Mouse (Mus musculus) adrenal gland, adult 2 months (tissue): ENCODE measurements around the gene Rgs6. TPM values are rescaled to one million over a fixed set of nuclear protein-coding genes. Genes with fewer than 3 reads are reported as not detected.
A peak's percentile ranks its signal among the peaks of the same experiment; 100 is the strongest.

Source experiments
- DNase-seq: peaks from one replicate; pipeline ENCODE4 v3.0.0; 2021
- polyA plus RNA-seq: library from polyadenylated mRNA; depleted of rRNA; stranded (reverse); fragments of >200 nt; gene quantifications from 2 replicates; pipeline ENCODE4 v1.2.3, GENCODE M21; 2012
- total RNA-seq, 2 experiments: library from RNA; stranded (reverse); gene quantifications; 2 replicates each; pipeline ENCODE4 v1.2.3; 2021

Rgs6 gene
- total and polyA plus RNA-seq, 3 experiments, result 0.16 to 0.76 (median 0.75) TPM

DNA sequence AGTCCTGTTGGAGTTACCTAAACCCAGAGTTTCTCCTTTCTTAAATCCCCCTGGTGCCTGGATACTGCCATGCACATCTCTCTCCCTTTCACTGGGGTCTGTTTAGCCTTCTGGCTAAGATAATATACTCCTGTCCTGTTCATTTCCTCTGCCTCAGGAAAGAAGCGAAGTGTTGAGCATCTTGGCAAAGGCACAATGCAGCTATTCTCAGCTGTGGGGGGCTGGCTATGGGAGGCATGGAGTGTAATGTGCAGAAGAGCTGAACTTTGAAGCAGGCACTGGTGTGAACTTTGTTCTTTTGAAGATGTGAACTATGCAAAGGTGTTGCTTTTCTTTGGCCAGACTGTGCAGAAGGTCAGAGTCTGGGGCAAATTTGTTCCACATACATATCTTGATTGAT lies 169.3 kb downstream of the Rgs6 start:
- no peak for DNase-seq

DNA sequence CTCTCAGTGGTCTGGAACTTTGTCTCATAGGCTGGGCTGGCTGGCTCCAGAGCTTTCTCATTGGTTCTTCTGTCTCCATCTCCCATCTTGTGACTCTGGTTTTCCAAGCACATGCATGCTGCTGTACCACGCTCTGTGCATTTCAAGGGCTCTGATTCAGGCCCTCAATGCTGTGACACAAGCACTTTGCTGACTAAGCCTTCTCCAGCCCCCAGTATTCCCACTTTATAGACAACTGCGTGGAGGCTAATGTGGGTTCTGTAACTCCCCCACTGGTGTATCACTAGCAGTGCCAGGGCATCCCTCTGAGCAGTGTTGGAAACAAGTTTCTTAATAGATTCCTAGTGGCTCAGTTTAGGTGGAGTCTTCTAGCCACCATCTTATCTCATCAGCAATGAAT lies 174.0 kb downstream of the Rgs6 start:
- no peak for DNase-seq

DNA sequence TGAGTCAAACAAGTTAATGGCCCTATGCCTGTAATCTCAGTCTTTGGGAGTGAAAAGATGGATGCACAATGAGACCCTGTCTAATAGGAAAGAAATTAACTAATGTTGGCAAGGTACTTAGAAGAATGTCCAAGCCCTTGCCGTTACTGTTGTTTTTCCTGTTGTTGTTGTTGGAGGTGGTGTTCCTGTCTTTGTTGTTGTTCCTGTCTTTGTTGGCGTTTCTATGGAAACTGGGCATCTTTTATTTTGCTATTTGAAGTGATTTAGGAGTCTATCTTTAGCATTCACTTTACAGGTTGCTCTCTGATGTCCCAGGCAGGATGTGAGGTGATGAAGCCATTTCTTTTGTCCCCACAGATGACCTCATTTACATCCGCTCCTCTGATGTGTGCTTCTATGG lies 180.6 kb downstream of the Rgs6 start:
- DNase-seq, result no peak

DNA sequence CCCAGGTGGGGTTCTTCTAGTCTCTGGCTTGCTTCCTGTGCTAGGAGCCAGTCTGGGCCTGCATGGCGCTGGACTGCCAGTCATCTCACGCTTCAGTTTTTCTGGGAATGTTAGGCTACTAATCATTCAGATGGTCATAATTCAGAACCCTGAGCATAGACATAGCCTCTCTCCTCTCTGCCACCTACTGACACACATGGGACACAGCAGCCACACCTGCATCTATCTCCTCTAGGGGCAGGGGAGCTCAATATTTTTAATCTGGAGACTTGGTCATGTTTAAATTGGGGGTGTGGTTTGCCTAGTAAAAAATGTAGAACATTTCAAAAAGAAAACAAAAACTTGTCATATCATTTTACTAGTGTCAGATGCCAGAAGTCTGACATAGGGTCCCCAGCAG lies 184.1 kb downstream of the Rgs6 start:
- no peak for DNase-seq

DNA sequence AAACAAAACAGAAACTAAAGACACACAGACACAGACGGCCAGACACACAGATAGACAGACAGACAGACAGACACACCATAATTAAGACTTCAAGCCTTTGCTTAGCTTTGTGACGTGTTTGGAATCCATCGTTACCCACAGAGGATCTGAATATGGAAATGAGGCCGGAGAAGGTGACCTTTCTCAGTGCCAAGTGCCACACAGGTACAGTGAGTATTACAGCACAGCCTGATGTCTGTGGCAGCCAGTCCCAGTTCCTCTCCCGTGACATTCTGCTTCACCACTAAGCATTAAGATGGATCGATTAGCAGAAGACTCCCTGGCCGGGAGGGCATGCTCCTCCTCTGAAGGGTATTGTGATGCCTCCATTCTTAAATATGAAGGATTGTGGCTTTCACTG lies 186.5 kb downstream of the Rgs6 start:
- DNase-seq, result no peak

DNA sequence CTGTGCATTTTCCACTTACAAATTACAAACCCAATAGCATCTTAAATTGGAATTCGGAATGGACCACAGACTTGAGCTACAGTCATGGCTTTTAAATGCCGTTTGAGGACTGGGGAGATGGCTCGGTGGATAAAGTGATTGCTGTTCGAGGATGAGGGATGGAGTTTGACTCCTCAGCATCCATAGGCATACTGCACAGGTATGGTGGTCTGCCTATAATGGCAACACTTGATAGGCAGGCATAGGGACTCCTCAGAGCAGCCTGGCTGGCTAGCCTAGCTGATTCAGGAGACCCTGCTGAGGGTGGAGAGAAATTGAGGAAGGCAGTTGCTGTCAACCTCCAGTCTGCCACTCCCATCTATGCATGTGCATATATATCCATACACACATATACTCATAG lies 188.6 kb downstream of the Rgs6 start:
- DNase-seq, result no peak

DNA sequence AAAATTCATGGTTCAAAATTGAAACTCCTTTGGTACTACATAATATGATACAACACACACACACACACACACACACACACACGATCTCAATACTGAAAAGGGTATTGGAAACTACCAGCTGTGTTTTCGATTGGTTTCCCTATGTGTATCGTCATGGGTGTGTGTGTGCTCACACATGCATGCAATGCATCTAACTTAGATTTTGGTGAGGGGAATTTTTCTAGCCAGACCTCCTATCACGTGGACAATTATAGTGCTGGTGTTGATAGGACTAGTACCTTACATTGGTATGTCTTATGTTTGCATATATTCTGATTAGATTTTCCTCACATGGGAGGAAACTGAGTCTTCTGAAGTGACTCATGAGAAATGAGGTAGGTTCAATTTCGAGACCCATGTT lies 192.8 kb downstream of the Rgs6 start:
- DNase-seq, result no peak

DNA sequence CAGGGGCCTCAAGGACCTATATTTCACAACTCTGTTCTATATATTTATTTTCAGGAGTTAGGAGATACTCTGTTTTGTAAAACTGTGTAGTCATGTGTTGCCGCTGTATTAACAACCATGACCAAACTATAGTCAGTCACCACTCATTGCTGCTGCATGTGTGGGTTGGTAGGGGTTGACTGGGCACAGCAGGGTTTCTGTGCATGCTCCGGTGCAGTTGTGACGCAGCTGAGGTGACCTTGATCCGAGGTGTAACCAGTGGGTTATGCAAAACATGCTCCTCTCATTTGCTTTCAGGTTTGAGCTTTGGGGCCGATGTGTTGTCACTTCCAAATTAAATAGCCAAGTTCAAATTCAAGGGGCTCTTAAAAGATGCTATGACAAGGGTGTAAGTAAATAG lies 193.3 kb downstream of the Rgs6 start:
- no peak for DNase-seq

DNA sequence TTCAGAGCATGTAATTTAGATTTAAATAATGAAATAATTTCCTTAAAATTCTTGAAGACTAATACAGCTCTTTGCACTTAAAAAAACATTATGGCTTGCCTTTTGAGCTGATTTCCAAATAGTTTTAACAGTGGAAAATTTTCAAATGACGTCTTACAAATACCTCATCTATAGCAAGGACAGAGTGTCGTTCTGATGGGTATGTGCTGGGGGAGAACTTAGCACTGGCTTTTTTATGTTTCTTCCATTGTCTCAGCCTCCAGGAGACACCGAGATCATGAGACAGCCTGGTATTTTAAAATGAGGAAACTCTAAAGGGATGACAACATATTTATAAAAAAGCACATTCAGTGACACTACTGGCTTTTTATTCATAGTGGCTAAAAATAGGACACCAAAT lies 204.0 kb downstream of the Rgs6 start:
- no peak for DNase-seq

DNA sequence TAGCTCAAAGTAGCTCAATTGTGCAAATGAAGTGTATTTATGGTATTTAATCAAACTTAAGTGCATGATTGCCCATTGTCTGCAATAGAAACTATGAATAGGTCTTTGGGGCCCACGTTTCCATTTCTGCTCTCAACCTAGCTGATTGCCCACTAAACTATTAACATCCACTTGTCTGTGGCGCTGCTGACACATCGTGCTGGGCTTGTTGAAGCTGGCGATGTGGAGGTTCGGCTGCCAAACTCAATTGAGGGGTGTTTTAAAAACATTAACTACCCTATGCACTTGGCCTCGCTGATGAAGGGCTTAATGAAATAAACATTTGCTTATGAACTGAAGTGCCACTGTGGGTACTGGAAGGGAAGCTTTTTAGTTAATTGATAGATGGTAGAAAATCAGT lies 211.8 kb downstream of the Rgs6 start:
- no peak for DNase-seq

DNA sequence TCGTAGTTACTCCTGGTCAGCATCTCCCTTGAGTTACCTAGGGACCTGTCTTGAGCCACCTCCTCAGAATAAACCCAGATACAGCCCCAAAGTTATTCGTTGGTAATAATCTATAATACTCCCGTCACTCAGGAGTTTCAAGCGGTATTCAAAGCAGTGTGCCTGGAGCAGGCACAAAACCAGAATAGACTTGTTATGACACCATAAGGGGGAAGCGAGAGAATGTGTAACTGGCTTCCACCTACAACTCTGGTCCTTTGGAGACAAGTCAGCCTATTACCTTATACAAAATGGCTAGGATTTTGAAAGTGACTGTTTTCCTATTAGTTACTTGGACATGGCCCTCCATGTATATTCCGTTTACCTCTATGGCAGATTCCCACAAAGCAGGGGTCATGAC lies 213.6 kb downstream of the Rgs6 start:
- DNase-seq, result no peak

DNA sequence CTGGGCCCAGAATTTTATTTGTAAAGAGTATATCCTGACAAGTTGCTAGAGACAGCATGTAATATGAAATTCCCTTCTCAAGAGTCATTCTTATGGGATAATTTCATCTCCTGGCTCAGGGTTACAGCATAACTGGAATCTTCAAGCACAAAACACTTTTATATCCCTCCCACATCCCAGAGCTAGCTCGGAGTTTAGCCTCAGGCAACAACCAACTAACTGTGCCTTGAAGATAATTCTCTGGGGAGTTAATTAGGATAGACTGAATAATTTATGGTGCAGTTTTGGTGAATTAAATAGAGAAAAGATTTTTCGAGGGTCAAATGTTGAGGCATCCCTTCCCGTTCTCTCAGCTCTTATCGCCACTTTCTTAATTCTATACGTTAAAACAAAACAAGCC lies 214.6 kb downstream of the Rgs6 start:
- no peak for DNase-seq

DNA sequence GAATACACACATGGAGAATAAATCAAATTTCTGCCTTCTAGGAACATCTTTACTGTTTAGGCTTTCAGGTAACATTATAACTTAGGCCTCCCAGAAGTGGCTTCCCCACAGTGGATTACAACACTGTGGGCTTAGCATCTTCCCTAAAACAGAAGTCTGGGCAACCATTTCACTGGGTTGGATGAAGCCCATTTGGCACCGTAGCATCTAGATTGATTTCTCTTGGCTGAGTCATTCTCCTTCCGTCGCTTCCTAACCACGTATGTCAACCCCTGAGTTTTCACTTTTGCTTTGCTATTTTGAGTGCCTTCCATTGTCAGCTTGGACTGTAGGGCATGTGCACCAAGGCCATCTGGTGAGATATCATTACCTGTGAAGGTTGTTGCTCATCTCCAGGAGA lies 217.1 kb downstream of the Rgs6 start:
- DNase-seq, result no peak

DNA sequence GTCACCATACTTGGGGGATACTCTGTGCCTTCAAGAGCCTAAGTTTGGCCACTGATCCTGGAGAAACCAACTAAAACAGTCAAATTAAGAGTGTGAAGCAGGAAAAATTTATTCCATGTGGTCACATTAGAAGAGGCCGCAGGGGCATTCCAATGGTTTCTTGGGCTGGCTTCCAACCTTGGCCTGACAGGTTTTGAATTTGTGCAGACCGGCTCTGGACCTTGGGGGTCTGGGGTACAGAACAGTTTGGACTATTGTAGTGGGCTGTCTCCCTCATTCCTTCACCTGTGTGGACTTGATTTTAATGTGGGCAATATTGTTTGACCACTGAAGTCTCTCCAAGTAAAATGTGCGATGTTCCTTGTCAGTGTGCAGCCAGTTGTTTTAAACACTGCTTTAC lies 222.5 kb downstream of the Rgs6 start:
- no peak for DNase-seq

DNA sequence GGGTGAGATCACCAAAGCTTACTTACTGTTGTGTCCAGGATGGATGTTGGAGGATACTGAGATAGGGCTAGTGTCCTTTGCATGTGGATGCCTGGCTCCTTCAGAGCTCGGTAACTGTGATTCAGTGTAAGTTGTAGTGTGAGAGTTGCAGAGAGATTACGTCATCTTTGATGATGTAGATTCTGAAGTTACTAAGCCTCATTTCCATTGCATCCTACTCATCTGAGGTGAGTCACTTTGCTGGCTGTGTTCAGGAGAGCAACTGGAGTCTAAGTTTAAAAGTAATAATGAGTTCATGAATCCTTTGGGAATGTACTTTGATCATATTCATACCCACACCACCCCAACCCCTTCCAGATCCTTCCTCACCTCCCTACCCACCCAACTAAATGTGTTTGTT lies 227.9 kb downstream of the Rgs6 start:
- DNase-seq, result peak; percentile 21

DNA sequence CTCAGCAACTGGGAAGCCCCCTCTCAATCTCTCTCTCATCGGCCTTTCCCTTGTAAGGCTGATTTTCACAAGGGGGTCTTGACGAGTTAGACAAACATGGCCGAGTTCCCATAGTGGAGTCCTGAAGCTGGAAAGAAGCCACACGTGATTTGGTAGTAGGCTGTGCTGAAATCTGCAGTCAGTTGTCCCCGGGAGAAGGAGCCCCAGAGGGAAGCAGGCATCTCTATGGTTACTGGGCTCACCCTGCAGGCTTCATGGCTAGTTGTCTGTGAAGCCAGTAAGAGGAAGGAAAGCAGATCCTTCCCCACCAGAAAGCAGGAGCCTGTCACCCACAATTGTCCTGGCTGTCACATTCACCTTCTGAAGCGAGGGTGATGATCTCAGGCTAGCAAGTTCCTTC lies 231.2 kb downstream of the Rgs6 start:
- DNase-seq, result no peak

DNA sequence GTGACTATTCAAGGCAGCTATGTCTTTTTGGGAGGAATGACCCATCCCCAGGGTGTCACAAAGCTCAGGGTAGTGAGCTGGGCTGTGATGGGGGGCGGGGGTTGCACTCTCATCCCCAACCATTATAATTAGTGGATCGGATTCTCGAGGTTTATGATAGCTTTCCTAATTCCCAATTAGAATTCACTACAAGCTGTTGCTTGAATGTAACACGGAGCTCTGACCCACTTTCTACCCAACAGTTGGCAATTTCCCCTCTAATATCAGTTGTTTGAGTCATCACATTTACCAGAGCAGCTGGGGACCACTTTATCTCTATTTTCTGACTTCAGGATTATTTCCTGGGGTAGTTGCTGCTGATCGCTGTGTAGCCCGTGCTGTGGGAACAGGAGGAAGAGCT lies 231.9 kb downstream of the Rgs6 start:
- DNase-seq, result no peak

DNA sequence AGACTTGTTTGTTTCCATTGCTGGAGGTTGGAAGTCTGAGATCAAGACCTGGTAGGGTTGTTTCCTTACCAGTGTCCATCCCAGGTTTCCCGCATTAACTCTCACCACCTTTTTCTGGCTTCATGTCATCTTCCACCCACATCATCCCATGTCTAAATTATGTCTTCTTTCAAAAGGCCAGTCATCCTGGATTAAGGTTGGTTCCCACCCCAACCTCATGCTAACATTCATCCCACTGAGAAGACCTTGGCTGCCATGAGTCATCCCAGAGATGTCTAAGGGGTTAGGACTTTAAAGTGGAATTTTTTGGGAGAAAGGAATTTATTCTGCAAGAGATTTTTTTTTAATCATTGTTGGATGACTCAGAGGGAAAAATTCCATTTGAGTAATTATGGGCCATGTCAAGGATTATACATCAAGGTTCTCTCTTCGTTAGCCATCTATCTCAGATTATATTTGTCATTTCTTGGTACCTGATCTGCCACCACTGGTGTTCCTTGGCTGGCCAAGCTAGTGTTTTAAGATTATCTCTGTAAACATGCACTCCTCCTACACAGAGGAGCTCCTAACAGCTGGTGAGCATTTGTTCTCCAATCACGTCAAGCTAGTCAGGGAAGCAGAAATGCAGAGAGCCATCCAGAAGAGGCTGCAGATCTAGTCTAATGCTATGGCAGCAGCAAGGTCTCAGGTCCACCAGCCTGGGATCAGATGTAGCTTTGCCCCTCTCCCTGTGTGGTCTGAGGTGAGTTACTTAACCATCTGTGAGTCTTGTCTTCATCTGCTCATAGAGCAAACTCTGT lies 234.9 kb downstream of the Rgs6 start:
- DNase-seq, result peak; percentile 52

DNA sequence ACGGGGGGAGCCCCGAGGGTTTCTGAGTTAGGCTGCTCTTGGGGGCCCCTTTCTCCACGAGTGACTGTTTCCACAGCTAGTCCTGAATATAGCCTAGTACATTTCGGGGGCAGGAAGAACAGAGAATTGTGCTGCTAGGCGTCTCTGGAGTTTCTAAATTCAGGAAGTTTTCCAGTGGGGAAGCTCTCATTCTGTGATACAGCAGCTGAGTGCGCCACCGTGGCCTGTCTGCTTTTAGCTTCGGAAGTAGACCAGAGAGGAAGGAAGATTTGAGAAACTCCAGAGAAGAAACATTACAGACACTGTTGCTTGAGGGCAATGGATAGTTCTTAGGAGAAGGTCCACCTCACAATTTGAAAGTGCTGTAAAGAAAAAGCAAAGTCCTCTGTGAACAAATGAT lies 242.2 kb downstream of the Rgs6 start:
- no peak for DNase-seq

DNA sequence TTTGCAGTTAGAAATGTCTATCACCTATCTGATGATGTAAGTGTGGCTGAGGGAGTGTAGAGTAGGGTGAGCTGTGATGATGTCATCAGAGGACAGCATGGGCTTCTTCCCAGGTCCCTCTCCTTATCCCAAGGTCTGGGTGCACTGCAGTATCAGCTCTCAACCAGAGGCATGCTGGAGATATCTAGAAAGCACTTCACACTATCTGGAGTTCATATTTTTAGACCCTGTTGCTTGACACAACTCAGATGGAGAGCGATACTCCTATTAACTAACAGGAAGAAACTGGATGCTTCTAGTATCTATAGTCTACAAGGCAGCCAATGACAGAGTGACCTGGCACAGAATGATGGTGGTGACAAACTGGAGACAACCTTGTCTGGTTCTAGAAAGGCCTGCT lies 250.5 kb downstream of the Rgs6 start:
- DNase-seq, result no peak

DNA sequence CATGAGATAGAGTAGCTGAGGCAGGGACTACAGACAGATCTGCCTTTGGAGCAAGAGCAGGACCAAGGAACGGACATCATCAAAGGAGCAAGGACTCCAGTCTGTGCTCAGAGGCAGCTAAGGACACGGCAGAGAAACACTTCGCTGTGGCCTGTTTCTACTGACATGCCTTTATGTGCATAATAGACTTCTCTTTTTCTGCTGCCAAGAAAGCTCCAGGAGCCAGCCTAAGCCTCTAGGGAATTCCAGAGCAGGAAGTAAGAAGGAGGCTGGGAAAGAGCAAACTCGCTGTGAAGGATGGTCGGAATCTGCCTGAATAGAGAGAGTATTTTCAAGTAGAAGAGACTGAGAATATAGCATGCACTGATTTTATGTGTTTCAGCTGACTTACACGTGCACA lies 253.5 kb downstream of the Rgs6 start:
- no peak for DNase-seq

DNA sequence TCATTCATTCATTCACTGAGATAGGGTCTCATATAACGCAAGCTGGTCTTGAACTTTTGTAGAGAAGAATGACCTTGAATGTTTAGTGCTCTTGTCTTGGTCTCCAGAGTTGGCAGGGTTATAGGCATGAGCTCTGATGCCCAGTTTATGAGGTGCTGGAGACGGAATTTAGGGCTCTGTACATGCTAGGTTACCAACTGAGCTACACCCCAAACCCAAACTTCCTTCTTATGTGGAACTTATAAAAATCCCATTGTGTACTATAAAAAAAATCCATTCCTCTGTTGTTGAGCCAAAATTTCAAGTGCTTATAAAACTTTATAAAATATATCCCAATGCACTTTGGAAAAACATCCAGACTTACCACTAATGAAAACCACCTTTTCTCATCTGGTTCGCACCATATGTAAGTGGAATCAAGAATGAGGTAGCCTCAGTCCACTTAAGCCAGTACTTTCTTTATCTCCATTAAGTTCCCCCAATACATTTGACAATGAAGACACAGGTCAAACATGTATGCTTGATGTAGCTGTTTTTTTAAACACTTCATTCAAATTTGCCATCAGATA lies 260.3 kb downstream of the Rgs6 start:
- no peak for DNase-seq

DNA sequence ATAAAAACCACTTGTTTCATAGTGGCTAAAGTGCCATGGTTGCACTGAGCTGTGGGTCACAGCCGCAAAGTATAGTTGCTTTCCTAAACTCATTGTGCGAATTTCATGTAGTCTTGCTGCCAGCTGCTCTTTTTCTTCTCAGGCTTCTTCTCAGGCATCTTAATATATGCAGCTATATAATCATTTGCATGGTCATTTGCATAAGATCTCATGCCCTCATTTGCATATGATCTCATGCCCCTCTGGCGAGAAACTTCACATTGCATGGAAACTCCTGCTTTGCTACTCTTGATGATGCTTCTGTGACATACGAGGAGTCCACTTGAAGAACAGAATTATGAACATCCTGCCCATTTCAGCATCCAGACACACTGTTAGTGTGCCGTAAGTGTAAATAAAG lies 266.8 kb downstream of the Rgs6 start:
- no peak for DNase-seq

DNA sequence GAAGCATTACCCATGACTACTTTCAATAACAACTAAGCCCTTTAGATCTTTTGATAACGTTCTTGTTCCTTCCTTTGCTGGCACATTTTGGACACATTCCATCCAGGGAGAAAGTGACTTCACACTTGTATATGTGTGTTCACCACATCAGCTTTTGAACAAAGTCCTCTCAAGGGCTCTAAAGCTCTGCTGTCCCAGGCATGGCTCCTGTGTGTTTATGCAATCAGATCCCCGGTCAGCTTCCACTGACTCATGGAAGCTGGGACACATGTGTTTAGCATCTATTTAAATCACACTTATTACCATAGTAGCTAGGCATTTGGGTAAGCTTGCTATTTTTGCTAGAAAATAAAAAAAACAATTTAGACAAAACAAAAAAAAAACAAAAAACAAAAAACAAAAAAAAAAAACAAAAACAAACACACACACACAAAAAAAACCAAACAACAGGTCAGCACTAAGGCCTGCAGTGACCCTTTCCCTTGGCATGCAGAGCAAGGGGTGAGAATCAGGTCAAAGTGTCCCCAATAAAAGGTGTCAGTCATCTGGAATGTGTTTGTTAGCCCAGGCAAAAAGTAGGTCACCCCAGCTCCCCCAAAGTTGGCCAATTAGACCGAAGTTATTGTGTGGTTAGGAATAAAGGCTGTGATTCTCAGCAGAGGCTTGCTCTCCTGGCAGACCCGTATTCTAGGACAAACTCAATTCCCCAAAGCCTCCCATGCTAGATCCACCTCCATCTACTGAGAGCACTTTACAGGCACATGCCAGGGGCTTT lies 267.4 kb downstream of the Rgs6 start:
- DNase-seq, result no peak
